Mouse (Mus musculus): Measurements from ENCODE around the gene Sh2d5. TPM values are rescaled to one million over a fixed set of nuclear protein-coding genes. Genes with fewer than 3 reads are reported as not detected.

Sh2d5 gene
- total RNA-seq (2023): 1 to 10 TPM in 1 of 2 experiments, under 1 TPM in 1; 0.82 to 2.1 TPM

GRCm38 (mm10) chr4:138250088-138250960, at the start of gene Sh2d5, which contains the start of gene Kif17:
Gene Sh2d5 (plus strand): TSS chr4:138250403.
Gene Kif17 (plus strand): TSS chr4:138250435.

GRCm38 (mm10) chr4:138216200-138216890, 33.9 kb upstream of the Sh2d5 start, which contains the start of gene Hp1bp3:
Gene Hp1bp3 (plus strand): TSS chr4:138216296.

GRCm38 (mm10) chr4:138304340-138305104, 54.3 kb downstream of the Sh2d5 start, which contains the start of gene Ddost:
Gene Ddost (plus strand): TSS chr4:138304730.

Other genes with a start within 250 kb of the Sh2d5 start
- gene Hp1bp3, start 34.1 kb upstream of the Sh2d5 start, total RNA-seq (2023): 100 to 1,000 TPM; 202 to 204 TPM
- not detected for gene Kif17, start within 50 bp of the Sh2d5 start, total RNA-seq (2023)
- 10 to 100 TPM; 69.6 to 71.6 TPM for gene Ddost, start 54.3 kb downstream of the Sh2d5 start, total RNA-seq (2023)
- gene Pink1, start 75.9 kb downstream of the Sh2d5 start, total RNA-seq (2023): 10 to 100 TPM; 42.4 to 49.5 TPM
- gene Cda, start 117.6 kb downstream of the Sh2d5 start, total RNA-seq (2023): not detected
- not detected for gene Fam43b, start 146.1 kb downstream of the Sh2d5 start, total RNA-seq (2023)
- 10 to 100 TPM; 36.1 to 38.8 TPM for gene Mul1, start 184.3 kb downstream of the Sh2d5 start, total RNA-seq (2023)
- gene Camk2n1, start 203.9 kb downstream of the Sh2d5 start, total RNA-seq (2023): 1 to 10 TPM; 1.8 to 1.9 TPM

All from T-cell, adult 66 days (primary cell).